Mouse (Mus musculus) hindbrain, embryonic 15.5 days (tissue): ENCODE measurements around the gene Il11ra1. TPM values are rescaled to one million over a fixed set of nuclear protein-coding genes. Genes with fewer than 3 reads are reported as not detected.
"Not testable (repeated sequence)": the region's sequence is repeated elsewhere in the genome, so short reads cannot be mapped to it uniquely, and the experiment has no call there.

Experiments
- ATAC-seq: fragments of 200-750 bp; cut with Nextera tagmentation; 2 replicates; pipeline ENCODE4 v1.8.0; 2017; ENCODE audit warnings: low read depth, moderate number of reproducible peaks, moderate TSS enrichment; ENCODE audit not compliant: low FRiP score
- H3K27ac ChIP-seq: fragments of 300-500 bp; sonication (generic); replicated peaks from 2 replicates; pipeline ENCODE4 v1.5.1; 2015; ENCODE audit warnings: mild to moderate bottlenecking, inconsistent platforms
- H3K27me3 ChIP-seq: fragments of 300-500 bp; sonication (generic); 2 replicates; pipeline ENCODE4 v1.6.1; 2015; ENCODE audit warnings: control low read depth, inconsistent platforms
- H3K36me3 ChIP-seq: fragments of 300-500 bp; sonication (generic); 2 replicates; pipeline ENCODE4 v1.6.1; 2015; ENCODE audit warnings: control low read depth, inconsistent platforms
- H3K4me1 ChIP-seq: fragments of 300-500 bp; sonication (generic); replicated peaks from 2 replicates; pipeline ENCODE4 v1.6.1; 2015; ENCODE audit warnings: control low read depth, inconsistent platforms
- H3K4me2 ChIP-seq: fragments of 300-500 bp; sonication (generic); 2 replicates; pipeline ENCODE4 v1.6.1; 2015; ENCODE audit warnings: moderate library complexity, mild to moderate bottlenecking, inconsistent platforms
- H3K4me3 ChIP-seq: fragments of 300-500 bp; sonication (generic); 2 replicates; pipeline ENCODE4 v1.5.1; 2015; ENCODE audit warnings: mild to moderate bottlenecking, inconsistent platforms
- H3K9ac ChIP-seq: fragments of 300-500 bp; sonication (generic); 2 replicates; pipeline ENCODE4 v1.6.1; 2015; ENCODE audit warnings: inconsistent platforms
- H3K9me3 ChIP-seq: fragments of 300-500 bp; sonication (generic); 2 replicates; pipeline ENCODE4 v1.6.1; 2016; ENCODE audit warnings: control low read depth, inconsistent platforms
- WGBS: fragments of 180-500 bp; shearing (Covaris S2); methylation state at CpG from one replicate; pipeline ENCODE4 v1.1.7; 2015; 5-methylcytosine and 5-hydroxymethylcytosine counted together
- polyA plus RNA-seq: library from polyadenylated mRNA; unstranded; fragments of >200 nt; fragmentation: Nextera tagmentation; extraction: Ambion mirVana; gene quantifications from 2 replicates; pipeline ENCODE4 v1.2.1, GENCODE M21; 2015

Il11ra1 gene
- polyA plus RNA-seq = 39.4 and 41.6 TPM in 2 replicates

- not testable (repeated sequence) for H3K27me3 ChIP-seq, H3K36me3 ChIP-seq, H3K4me3 ChIP-seq, H3K27ac ChIP-seq, H3K9me3 ChIP-seq, H3K9ac ChIP-seq, ATAC-seq, H3K4me1 ChIP-seq
- peak within 1 kb of the TSS; percentile 41 for H3K4me2 ChIP-seq
- WGBS = 86% methylated on average over 10 of the region's 10 CpGs
Measured at GRCm38 (mm10) chr4:41699783-41700182, at the start of gene Il11ra1. Gene Il11ra1 (plus strand): TSS chr4:41699989.

- Histone ChIP-seq H3K9ac (no peak overlapping the region), H3K36me3 (no peaks in the 10 kb centered on the region), H3K4me3 (no peak overlapping the region), H3K4me1 (peaks cover 7% of the 10 kb centered on the region), H3K27ac (no peak overlapping the region), H3K4me2 (no peak overlapping the region), H3K9me3 (no peaks in the 10 kb centered on the region), H3K27me3 (no peaks in the 10 kb centered on the region)
- 45% methylated on average over 6 of the region's 6 CpGs for WGBS
- 0 out of 2 replicates have a peak, but pooled peaks have one; percentile 23 for ATAC-seq
Measured at GRCm38 (mm10) chr4:41653296-41653695, 46.5 kb upstream of the Il11ra1 start.

DNA sequence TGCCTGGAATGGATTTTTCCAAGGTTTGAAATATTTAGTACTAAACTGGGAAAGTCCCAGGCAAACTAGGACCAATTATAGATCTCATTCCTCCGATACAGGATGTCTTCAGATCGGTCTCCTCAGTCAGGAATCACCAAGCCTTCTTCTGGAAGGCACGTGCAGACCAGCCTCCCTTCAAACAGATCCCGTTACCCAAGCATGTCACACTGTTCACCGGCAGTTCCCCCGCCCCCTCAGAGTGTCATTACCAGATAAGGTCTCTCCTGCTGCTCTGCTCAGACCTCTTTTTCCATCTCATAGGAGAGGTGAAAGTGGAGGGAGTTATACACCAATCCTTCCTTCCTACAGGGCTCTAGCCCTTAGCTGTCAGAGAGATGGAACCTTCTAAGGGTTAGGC is 46.1 kb upstream of the Il11ra1 start:
- 62% methylated on average over 6 of the region's 6 CpGs for WGBS
- H3K9me3 ChIP-seq = no peaks in the 10 kb centered on the region
- H3K4me2 ChIP-seq = no peak overlapping the region
- H3K27ac ChIP-seq = no peak overlapping the region
- H3K36me3 ChIP-seq = no peaks in the 10 kb centered on the region
- ATAC-seq = no peak
- H3K27me3 ChIP-seq = no peaks in the 10 kb centered on the region
- no peak overlapping the region for H3K4me3 ChIP-seq
- peaks cover 8% of the 10 kb centered on the region for H3K4me1 ChIP-seq
- no peak overlapping the region for H3K9ac ChIP-seq

DNA sequence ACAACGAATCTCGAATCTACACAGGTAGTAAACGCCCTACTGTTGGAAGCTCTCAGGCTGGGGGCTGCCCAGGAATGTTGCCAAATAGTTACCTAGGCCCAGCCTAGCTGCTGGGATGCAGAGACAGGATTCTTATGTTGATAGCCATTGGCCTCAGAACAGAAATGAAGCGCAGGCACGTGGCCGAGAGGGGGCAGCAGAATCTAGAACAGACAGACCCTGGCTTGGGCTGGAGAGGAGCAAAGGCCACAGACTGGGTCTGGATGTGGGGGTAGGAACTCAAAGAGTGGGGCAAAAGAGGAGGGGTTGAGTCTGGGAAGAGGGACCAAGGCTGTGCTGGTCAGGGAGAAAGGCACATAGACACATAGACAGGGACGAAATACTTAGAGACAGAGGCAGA is 45.6 kb upstream of the Il11ra1 start:
- H3K27ac ChIP-seq = no peak overlapping the region
- H3K9me3 ChIP-seq = no peaks in the 10 kb centered on the region
- no peak overlapping the region for H3K4me3 ChIP-seq
- 16% methylated on average over 7 of the region's 7 CpGs for WGBS
- no peaks in the 10 kb centered on the region for H3K36me3 ChIP-seq
- no peak overlapping the region for H3K9ac ChIP-seq
- no peaks in the 10 kb centered on the region for H3K27me3 ChIP-seq
- H3K4me2 ChIP-seq = no peak overlapping the region
- ATAC-seq = no peak; the same call in 1 of the 2 replicates
- peaks cover 10% of the 10 kb centered on the region for H3K4me1 ChIP-seq

GRCm38 (mm10) chr4:41655525-41655924 is 44.3 kb upstream of the Il11ra1 start:
- Histone ChIP-seq H3K4me2 (no peak overlapping the region), H3K4me3 (no peak overlapping the region), H3K36me3 (no peaks in the 10 kb centered on the region), H3K4me1 (peaks cover 21% of the 10 kb centered on the region), H3K9ac (no peak overlapping the region), H3K27ac (no peak overlapping the region), H3K27me3 (no peaks in the 10 kb centered on the region), H3K9me3 (no peaks in the 10 kb centered on the region)
- ATAC-seq = no peak
- WGBS = 80% methylated on average over 2 of the region's 2 CpGs

GRCm38 (mm10) chr4:41658566-41659384 is 41.0 kb upstream of the Il11ra1 start:
- Histone ChIP-seq H3K27ac (no peak overlapping the region), H3K27me3 (no peaks in the 10 kb centered on the region), H3K4me2 (no peak overlapping the region), H3K9ac (no peak overlapping the region), H3K36me3 (no peaks in the 10 kb centered on the region), H3K4me1 (peaks cover 37% of the 10 kb centered on the region), H3K9me3 (no peaks in the 10 kb centered on the region), H3K4me3 (no peak overlapping the region)
- ATAC-seq = no peak
- 23% methylated on average over 25 of the region's 25 CpGs for WGBS

DNA sequence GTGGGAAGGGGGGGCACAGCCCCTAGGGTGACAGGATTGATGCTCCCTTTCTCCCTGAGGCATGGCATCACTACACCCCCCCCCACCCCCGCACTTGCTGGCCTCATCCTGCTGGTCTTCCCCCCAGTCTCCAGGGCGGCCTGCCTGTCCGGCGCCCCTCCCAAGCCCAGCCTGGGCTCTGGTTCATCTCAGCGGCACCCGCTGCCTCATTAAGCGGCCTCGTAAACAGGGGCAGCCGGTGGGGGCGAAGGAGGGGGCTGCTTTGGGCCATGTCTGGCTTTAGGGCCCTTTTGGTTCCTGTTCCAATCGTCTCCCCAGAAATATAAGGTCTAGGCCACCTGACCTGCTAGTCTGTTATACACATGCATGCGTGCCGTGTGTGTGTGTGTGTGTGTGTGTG is 40.2 kb upstream of the Il11ra1 start:
- H3K9ac ChIP-seq = no peak overlapping the region
- peaks cover 42% of the 10 kb centered on the region for H3K4me1 ChIP-seq
- no peaks in the 10 kb centered on the region for H3K36me3 ChIP-seq
- no peaks in the 10 kb centered on the region for H3K27me3 ChIP-seq
- 62% methylated on average over 13 of the region's 13 CpGs for WGBS
- no peak overlapping the region for H3K27ac ChIP-seq
- H3K4me2 ChIP-seq = no peak overlapping the region
- no peak for ATAC-seq
- no peak overlapping the region for H3K4me3 ChIP-seq
- H3K9me3 ChIP-seq = no peaks in the 10 kb centered on the region

DNA sequence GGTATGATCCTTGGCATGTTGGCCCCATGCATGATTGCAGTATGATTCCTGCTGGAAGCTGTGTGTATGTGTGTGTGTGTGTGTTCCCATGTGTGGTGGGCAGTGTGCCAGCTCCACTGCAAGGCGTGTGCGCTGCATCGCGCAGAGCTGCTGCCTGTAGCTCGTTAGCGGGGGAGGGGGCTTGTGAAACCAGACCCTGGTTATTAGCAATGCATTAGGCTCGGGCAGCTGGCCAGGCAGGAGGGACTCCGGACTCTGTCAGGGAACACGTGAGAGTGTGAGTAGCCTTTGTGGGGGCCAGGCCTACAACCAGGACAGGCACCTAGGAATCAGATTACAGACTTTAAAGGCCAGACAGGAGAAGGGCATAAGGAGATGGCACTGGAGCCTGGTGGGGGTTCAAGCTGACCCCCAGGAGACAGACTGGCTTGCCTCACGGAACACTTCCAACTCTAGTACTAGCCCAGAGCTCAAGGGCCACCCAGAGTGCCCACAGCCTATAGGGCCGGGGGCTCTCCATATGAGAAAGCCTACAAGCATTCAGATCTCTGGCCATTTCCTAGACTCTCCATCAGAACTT is 38.8 kb upstream of the Il11ra1 start:
- 25% methylated on average over 11 of the region's 11 CpGs for WGBS
- no peak for ATAC-seq
- H3K4me1 ChIP-seq = peaks cover 53% of the 10 kb centered on the region
- no peaks in the 10 kb centered on the region for H3K9me3 ChIP-seq
- no peaks in the 10 kb centered on the region for H3K36me3 ChIP-seq
- H3K27ac ChIP-seq = no peak overlapping the region
- H3K4me2 ChIP-seq = no peak overlapping the region
- no peaks in the 10 kb centered on the region for H3K27me3 ChIP-seq
- H3K9ac ChIP-seq = no peak overlapping the region
- no peak overlapping the region for H3K4me3 ChIP-seq

DNA sequence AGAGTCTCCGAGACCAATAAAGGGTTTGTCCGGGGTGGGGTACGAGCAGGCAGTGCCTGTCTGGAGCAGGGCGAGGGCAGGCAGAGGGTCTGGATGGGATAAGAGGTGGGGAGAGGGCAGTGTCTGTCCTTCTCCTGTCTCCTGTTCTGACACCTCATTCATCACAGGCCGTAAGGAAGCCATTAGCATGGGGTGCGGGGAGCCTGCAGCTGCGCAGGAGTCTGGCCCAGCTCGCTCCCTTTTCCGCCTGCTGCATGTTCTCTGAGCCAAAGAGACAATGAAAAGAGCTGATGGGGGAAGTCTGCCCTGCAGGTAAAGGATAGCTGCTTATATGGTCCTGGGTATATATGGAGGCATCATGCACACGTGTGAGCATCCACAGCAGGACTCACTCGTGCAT is 37.1 kb upstream of the Il11ra1 start:
- Histone ChIP-seq H3K27ac (no peak overlapping the region; the same call in 1 of the 2 replicates), H3K4me3 (no peak overlapping the region), H3K4me1 (peaks cover 53% of the 10 kb centered on the region), H3K9ac (no peak overlapping the region), H3K4me2 (no peak overlapping the region), H3K36me3 (no peaks in the 10 kb centered on the region), H3K9me3 (no peaks in the 10 kb centered on the region), H3K27me3 (no peaks in the 10 kb centered on the region)
- 59% methylated on average over 11 of the region's 11 CpGs for WGBS
- no peak for ATAC-seq

DNA sequence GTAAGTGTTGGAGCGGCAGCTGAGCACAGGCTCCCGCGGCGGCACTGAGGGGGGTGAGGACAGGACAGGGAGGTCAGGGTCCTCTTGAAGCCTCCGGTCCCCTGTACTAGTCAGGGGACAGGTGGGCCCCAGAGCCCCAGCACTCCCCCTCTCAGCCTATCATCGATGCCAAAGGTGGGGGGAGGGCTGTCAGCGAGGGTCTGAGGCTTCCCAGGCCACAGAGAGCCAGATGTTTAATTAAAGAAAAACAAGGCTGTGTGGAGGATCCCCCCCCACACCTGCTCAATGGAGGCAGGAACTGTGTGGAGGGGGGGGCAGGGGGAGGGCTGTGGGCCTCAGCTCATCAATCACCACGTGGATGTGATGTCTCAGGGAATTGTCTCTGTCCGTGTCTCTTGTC is 36.2 kb upstream of the Il11ra1 start:
- H3K4me1 ChIP-seq = peaks cover 53% of the 10 kb centered on the region
- H3K4me3 ChIP-seq = no peak overlapping the region
- no peaks in the 10 kb centered on the region for H3K36me3 ChIP-seq
- 0 out of 2 replicates have a peak, but pooled peaks have one; percentile 9 for ATAC-seq
- H3K9ac ChIP-seq = no peak overlapping the region
- no peak overlapping the region for H3K4me2 ChIP-seq
- H3K9me3 ChIP-seq = no peaks in the 10 kb centered on the region
- no peaks in the 10 kb centered on the region for H3K27me3 ChIP-seq
- 33% methylated on average over 9 of the region's 9 CpGs for WGBS
- no peak overlapping the region for H3K27ac ChIP-seq

DNA sequence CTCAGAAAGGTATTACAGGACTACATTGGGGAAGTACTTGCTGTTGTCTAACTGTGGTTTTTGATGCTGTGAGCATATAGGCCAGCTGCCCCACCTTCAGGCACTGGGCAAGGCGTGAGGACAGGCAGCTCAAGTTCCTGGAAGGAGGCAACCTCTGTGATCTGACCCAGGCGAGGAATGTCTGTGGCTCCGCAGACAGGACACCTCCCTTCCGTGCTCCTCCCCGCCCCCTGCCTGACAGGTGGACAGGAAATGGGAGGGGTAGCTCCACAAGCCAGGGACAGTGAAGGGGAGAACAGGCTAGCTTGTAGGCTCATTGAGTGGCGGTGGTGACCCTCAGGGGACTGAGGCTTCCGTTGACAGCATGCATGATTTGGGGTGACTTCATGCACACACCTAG is 35.3 kb upstream of the Il11ra1 start:
- H3K4me3 ChIP-seq = no peak overlapping the region
- H3K27ac ChIP-seq = no peak overlapping the region
- no peaks in the 10 kb centered on the region for H3K36me3 ChIP-seq
- no peak overlapping the region for H3K4me2 ChIP-seq
- no peaks in the 10 kb centered on the region for H3K9me3 ChIP-seq
- H3K4me1 ChIP-seq = peaks cover 47% of the 10 kb centered on the region
- no peak overlapping the region for H3K9ac ChIP-seq
- no peak for ATAC-seq
- WGBS = 55% methylated on average over 7 of the region's 7 CpGs
- H3K27me3 ChIP-seq = no peaks in the 10 kb centered on the region

- Histone ChIP-seq H3K4me3 (no peak overlapping the region), H3K4me1 (peaks cover 41% of the 10 kb centered on the region), H3K36me3 (no peaks in the 10 kb centered on the region), H3K9me3 (no peaks in the 10 kb centered on the region), H3K27me3 (no peaks in the 10 kb centered on the region), H3K4me2 (no peak overlapping the region), H3K27ac (no peak overlapping the region), H3K9ac (no peak overlapping the region)
- WGBS = 14% methylated on average over 7 of the region's 8 CpGs
- ATAC-seq = no peak; the same call in 1 of the 2 replicates
Measured at GRCm38 (mm10) chr4:41665009-41665675, 34.6 kb upstream of the Il11ra1 start.
